ENCODE assay signal across 17 mouse cellular contexts in genomic region chr9:110431241-110431640, GRCm38 (mm10). TPM values are rescaled to one million over a fixed set of nuclear protein-coding genes. Genes with fewer than 3 reads are reported as not detected.
DNase-seq lines count a peak whose midpoint lies in the region; TF ChIP-seq lines count a peak whose summit lies in the region.
"Had no signal": no experiment of that assay in that cellular context is flagged by ENCODE, and none has a peak within 500 bp of the region (broad histone marks: within the 10 kb centered on the region; RNA-seq: fewer than 3 reads in every experiment).

No protein-coding gene starts in this region.

- no peak for TF ChIP-seq POLR2A in brain, embryonic 14.5 days (IDR thresholded peaks at IDR 0.05; ENCODE audit: borderline replicate concordance, extremely low read depth, insufficient read depth, insufficient read length, poor library complexity, severe bottlenecking)

- peak; percentile 41 for DNase-seq in left cerebral cortex, adult 11 months (ENCODE audit: low spot score)
- no peak for DNase-seq in left cerebral cortex, postnatal 4 days
- peak; percentile 22 for DNase-seq in brain, embryonic 14.5 days (ENCODE audit: low read depth)
- DNase-seq in layer of hippocampus, adult 9-10 months (ENCODE audit: low spot score): peak; percentile 45
- DNase-seq in left cerebral cortex, postnatal 36 days (ENCODE audit: low spot score in 2 of 2): peak; percentile 16 to 24
- no peak for DNase-seq in embryo, embryonic 10.5 days (ENCODE audit: low spot score)
- no peak for DNase-seq in thymus, postnatal 0 days (ENCODE audit: low spot score)
- DNase-seq in embryo, embryonic 11 days: no peak
- DNase-seq: cerebellum, postnatal 36 days; heart, postnatal 4 days; kidney, adult 11 months; kidney, postnatal 10 days; lung, embryonic 14.5 days; midbrain, embryonic 14.5 days had no signal

- intact Hi-C loops in left cerebral cortex, postnatal 4 days (cut with DNase I): no loop called here
- intact Hi-C loops in left cerebral cortex, postnatal 36 days (cut with DNase I): no loop called here

- no peak for TF ChIP-seq CTCF in brain, embryonic 14.5 days (IDR thresholded peaks at IDR 0.05; ENCODE audit: borderline replicate concordance, extremely low read depth, insufficient read depth, insufficient read length)

RNA-seq across cellular contexts. Expression of gene Ngp, which starts 11.7 kb away (rescaled TPM):
- total RNA-seq in left cerebral cortex, postnatal 4 days (2021): under 1 TPM in 1 of 2 experiments, not detected in 1; 0.42 TPM
- polyA plus RNA-seq in brain, embryonic 14.5 days (2012; rRNA removed): 0.45 and 1.1 TPM in 2 replicates
- under 1 TPM in 1 of 2 experiments, not detected in 1; 0.34 TPM for total RNA-seq in left cerebral cortex, postnatal 36 days (2021)
- polyA plus RNA-seq in thymus, postnatal 0 days (2015; fragmentation: Nextera tagmentation; extraction: Ambion mirVana): 2.9 and 7.4 TPM in 2 replicates
- total RNA-seq: ES-E14; left cerebral cortex, postnatal 10 days had no signal

RNA-seq across cellular contexts. Expression of gene Ptpn23, which starts 23.2 kb away (rescaled TPM):
- total RNA-seq in left cerebral cortex, postnatal 4 days (2021): 10 to 100 TPM; 66.7 to 73.3 TPM
- 31.2 and 73.7 TPM in 2 replicates for polyA plus RNA-seq in brain, embryonic 14.5 days (2012; rRNA removed)
- 10 to 100 TPM; 48.5 to 65.7 TPM for total RNA-seq in left cerebral cortex, postnatal 36 days (2021)
- polyA plus RNA-seq in thymus, postnatal 0 days (2015; fragmentation: Nextera tagmentation; extraction: Ambion mirVana): 7.6 and 8.9 TPM in 2 replicates

RNA-seq across cellular contexts. Expression of gene Klhl18, which starts 45.3 kb away (rescaled TPM):
- total RNA-seq in left cerebral cortex, postnatal 4 days (2021): 10 to 100 TPM; 48.9 to 52.4 TPM
- 35.8 and 39.3 TPM in 2 replicates for polyA plus RNA-seq in brain, embryonic 14.5 days (2012; rRNA removed)
- 10 to 100 TPM; 26.9 to 28.6 TPM for total RNA-seq in left cerebral cortex, postnatal 36 days (2021)
- polyA plus RNA-seq in thymus, postnatal 0 days (2015; fragmentation: Nextera tagmentation; extraction: Ambion mirVana): 3.5 and 4.2 TPM in 2 replicates

RNA-seq across cellular contexts. Expression of gene Kif9, which starts 45.5 kb away (rescaled TPM):
- 1 to 10 TPM; 3.3 to 3.6 TPM for total RNA-seq in left cerebral cortex, postnatal 4 days (2021)
- polyA plus RNA-seq in brain, embryonic 14.5 days (2012; rRNA removed): 1.9 and 3.6 TPM in 2 replicates
- total RNA-seq in left cerebral cortex, postnatal 36 days (2021): 1 to 10 TPM; 3.2 to 3.9 TPM
- 1.2 and 1.4 TPM in 2 replicates for polyA plus RNA-seq in thymus, postnatal 0 days (2015; fragmentation: Nextera tagmentation; extraction: Ambion mirVana)
- polyA plus RNA-seq: erythroblast, embryonic 14.5 days had no signal

Comparison
In these comparisons a context has a peak if more than half of its experiments do, and no peak if none do; other contexts are left out.
1. DNase-seq: peak in left cerebral cortex, adult 11 months (single experiment), brain, embryonic 14.5 days (single experiment), layer of hippocampus, adult 9-10 months (single experiment) and left cerebral cortex, postnatal 36 days (2 of 2); none in left cerebral cortex, postnatal 4 days (single experiment), embryo, embryonic 10.5 days (single experiment), thymus, postnatal 0 days (single experiment) and embryo, embryonic 11 days (single experiment).